Mouse (Mus musculus) ES-Bruce4 (cell line): ENCODE data around the gene 2310061I04Rik. TPM values are rescaled to one million over a fixed set of nuclear protein-coding genes. Genes with fewer than 3 reads are reported as not detected.
"Not testable (repeated sequence)": the region's sequence is repeated elsewhere in the genome, so short reads cannot be mapped to it uniquely, and the experiment has no call there.

Experiments
- H3K27ac ChIP-seq: 2 replicates; pipeline ENCODE4 v1.5.1; 2012; ENCODE audit warnings: low read length, inconsistent platforms; ENCODE audit not compliant: insufficient read depth
- H3K27me3 ChIP-seq: 2 replicates; pipeline ENCODE4 v1.6.1; 2012; ENCODE audit warnings: mild to moderate bottlenecking, low read length, inconsistent platforms; ENCODE audit not compliant: control insufficient read depth, poor library complexity, insufficient read depth, severe bottlenecking
- H3K36me3 ChIP-seq: 2 replicates; pipeline ENCODE4 v1.6.1; 2012; ENCODE audit warnings: inconsistent platforms, mild to moderate bottlenecking, low read length, moderate library complexity; ENCODE audit not compliant: control insufficient read depth, poor library complexity, insufficient read depth, severe bottlenecking
- H3K4me1 ChIP-seq: one replicate; pipeline ENCODE4 v1.8.1; 2011; ENCODE audit warnings: low read length; ENCODE audit not compliant: control insufficient read depth, insufficient read depth
- H3K4me3 ChIP-seq: 2 replicates; pipeline ENCODE4 v1.5.1; 2011; ENCODE audit warnings: low read depth, mild to moderate bottlenecking, low read length
- H3K9ac ChIP-seq: 2 replicates; pipeline ENCODE4 v1.6.1; 2012; ENCODE audit warnings: low read depth, mild to moderate bottlenecking, inconsistent platforms; ENCODE audit not compliant: poor library complexity, severe bottlenecking
- H3K9me3 ChIP-seq: replicated peaks from 2 replicates; pipeline ENCODE4 v1.6.1; 2012; ENCODE audit warnings: mild to moderate bottlenecking, low read length, inconsistent platforms; ENCODE audit not compliant: control insufficient read depth, poor library complexity, insufficient read depth, severe bottlenecking
- CTCF ChIP-seq: IDR thresholded peaks from one replicate; pipeline ENCODE4 v1.8.1; 2011; ENCODE audit warnings: low read depth, low read length
- EP300 ChIP-seq: IDR thresholded peaks from 2 replicates; pipeline ENCODE4 v1.6.1; 2011; ENCODE audit warnings: low read depth, low read length; ENCODE audit not compliant: insufficient read depth
- POLR2A ChIP-seq: IDR thresholded peaks from one replicate; pipeline ENCODE4 v1.8.1; 2011; ENCODE audit warnings: low read length; ENCODE audit not compliant: insufficient read depth
- polyA plus RNA-seq: library from polyadenylated mRNA; stranded (reverse); fragments of >200 nt; gene quantifications from 2 replicates; pipeline ENCODE4 v1.2.4, GENCODE M21; 2011; ENCODE audit warnings: low read depth; ENCODE audit not compliant: missing spikeins, insufficient read depth, insufficient read length

2310061I04Rik gene
- polyA plus RNA-seq: 58.1 and 58.9 TPM in 2 replicates

DNA sequence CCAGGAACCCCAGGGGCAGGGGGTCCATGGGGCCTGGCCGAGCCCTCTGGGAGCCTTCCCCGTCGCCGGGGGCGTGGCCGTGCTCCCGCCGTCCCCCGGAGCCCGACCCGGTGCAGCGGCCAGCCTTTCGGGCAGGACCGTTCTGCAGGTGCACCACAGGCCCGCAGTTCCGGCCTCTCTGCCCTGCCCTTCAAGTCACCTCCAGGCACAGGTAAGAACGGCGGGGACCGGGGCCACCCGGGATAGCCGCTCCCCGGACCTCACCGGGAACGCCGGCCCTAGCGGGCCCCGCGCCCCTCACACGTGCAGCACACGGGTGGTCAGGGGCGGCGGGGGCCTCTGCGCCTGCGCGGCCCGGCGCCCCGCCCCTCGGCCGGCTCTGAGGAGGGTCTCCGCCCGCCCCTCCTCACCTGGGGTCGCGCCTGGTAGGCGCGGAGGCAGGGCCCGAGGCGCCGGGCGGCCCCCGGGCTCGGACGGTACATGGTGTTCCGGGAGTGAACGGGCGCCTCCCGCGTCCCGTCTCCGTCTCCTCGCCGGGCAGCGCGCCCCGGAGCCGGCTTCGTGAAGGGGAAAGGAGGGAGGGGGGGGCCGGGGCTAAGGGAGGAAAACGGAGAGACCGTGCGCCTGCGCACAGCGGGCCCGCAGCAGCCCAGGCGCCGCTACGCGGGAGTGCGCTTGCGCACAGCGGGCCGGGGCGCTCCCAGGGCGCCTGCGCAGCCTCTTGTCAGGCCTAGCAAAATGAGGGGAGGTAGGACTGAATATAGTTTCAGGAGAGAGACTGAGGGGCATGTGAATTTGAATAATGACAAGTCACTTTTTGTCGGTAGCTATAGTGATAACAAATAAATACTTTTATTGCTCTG lies at the start of gene 2310061I04Rik:
Gene 2310061I04Rik (minus strand): TSS at position 651 of the 863 bp plus-strand sequence.
- H3K4me1 ChIP-seq: peaks cover 6% of the 10 kb centered on the region
- H3K4me3 ChIP-seq: peak within 1 kb of the TSS; percentile 98
- peaks cover 14% of the 10 kb centered on the region for H3K36me3 ChIP-seq
- H3K27me3 ChIP-seq: no peaks in the 10 kb centered on the region
- H3K27ac ChIP-seq: peak within 1 kb of the TSS; percentile 67
- H3K9ac ChIP-seq: peak within 1 kb of the TSS; percentile 92
- no peaks in the 10 kb centered on the region for H3K9me3 ChIP-seq
- TF ChIP-seq POLR2A (no peak), CTCF (no peak), EP300 (no peak)

DNA sequence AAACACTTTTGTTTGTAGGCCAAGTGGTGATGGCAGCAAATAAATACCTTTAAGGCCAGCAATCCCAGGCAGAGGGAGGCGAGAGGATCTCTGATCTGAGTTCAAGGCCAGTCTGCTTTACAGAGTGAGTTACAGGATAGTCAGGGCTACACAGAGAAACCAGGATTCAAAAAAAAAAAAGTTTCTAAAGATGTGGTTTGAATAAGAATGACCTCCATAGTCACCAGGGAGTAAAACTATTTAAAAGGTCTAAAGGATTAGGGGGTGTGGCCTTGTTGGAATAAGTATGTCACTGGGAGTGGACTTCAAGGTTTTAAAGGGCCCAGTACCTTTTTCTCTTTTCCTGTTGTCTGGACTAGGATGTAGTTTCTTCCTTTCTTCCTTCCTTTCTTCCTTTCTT lies 42.7 kb upstream of the 2310061I04Rik start:
- Histone ChIP-seq H3K27ac (peak overlapping the region; percentile 98), H3K27me3 (no peaks in the 10 kb centered on the region), H3K4me3 (peak overlapping the region; percentile 30), H3K36me3 (no peaks in the 10 kb centered on the region), H3K9me3 (0 out of 2 replicates have a peak, but pooled peaks cover 3% of the 10 kb centered on the region), H3K9ac (0 out of 2 replicates have a peak overlapping the region, but pooled peaks have one; percentile 23), H3K4me1 (peaks cover 3% of the 10 kb centered on the region)
- TF ChIP-seq POLR2A: no peak
- TF ChIP-seq CTCF: no peak
- no peak for TF ChIP-seq EP300

- peak overlapping the region; percentile 98 for H3K27ac ChIP-seq
- peak overlapping the region; percentile 13; the same call in 1 of the 2 replicates for H3K4me3 ChIP-seq
- no peaks in the 10 kb centered on the region for H3K36me3 ChIP-seq
- 0 out of 2 replicates have a peak, but pooled peaks cover 3% of the 10 kb centered on the region for H3K9me3 ChIP-seq
- H3K27me3 ChIP-seq: no peaks in the 10 kb centered on the region
- no peak for TF ChIP-seq CTCF
- peak; percentile 65; the same call in 1 of the 2 replicates for TF ChIP-seq EP300
- TF ChIP-seq POLR2A: no peak
- 0 out of 2 replicates have a peak overlapping the region, but pooled peaks have one; percentile 23 for H3K9ac ChIP-seq
- peaks cover 3% of the 10 kb centered on the region for H3K4me1 ChIP-seq
Observed at GRCm38 (mm10) chr17:35939108-35939507, 41.9 kb upstream of the 2310061I04Rik start.

DNA sequence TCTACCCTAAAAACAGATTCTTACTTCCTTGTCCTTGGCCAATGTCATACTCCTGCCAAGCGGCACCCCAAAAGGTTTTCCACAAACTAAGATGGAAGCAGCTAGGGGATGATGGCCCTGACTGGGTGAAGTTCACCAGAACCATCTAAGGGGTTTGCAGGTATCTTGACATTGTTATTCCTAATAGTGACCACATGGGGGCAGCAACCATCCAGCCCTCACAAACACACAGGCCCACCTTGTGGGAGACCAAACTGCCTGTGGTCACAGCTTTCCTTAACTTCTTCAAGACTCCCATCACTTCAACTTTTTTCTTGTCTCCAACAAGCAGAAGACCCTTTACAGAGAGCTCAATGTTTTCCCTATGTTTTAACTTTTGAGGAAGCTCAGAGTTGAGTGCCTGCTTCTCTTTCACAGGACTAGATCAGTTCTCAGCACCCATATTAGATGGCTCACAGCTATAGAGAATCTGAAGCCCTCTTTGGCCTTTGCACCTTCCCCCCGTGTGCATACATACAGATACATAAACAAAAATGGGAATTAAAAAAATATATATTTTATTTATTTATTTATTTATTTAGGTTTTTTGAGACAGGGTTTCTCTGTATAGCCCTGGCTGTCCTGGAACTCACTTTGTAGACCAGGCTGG lies 40.6 kb upstream of the 2310061I04Rik start:
- 0 out of 2 replicates have a peak, but pooled peaks cover 3% of the 10 kb centered on the region for H3K9me3 ChIP-seq
- no peaks in the 10 kb centered on the region for H3K27me3 ChIP-seq
- no peak overlapping the region for H3K27ac ChIP-seq
- no peaks in the 10 kb centered on the region for H3K36me3 ChIP-seq
- H3K4me1 ChIP-seq: peaks cover 3% of the 10 kb centered on the region
- no peak overlapping the region for H3K4me3 ChIP-seq
- no peak for TF ChIP-seq POLR2A
- TF ChIP-seq EP300: no peak
- peak; percentile 90 for TF ChIP-seq CTCF
- H3K9ac ChIP-seq: no peak overlapping the region

DNA sequence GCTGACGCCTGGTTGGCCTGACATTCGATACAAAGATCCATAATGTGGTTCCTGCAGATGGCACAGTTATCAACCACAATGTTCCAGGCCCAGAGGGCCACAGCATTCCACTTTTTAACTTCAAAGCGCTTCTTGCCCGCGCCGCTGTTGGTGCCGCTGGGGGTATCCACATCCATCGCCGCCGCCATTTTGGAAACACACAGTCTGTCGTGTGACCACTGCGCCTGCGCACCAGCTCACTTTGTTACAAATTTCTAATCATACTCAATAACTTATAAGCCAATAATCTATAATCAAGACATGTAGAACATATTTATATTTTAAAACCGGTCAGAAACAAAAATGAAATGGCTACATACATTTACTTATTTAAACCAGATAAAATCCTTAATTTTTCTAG lies 38.5 kb upstream of the 2310061I04Rik start:
- H3K27ac ChIP-seq: peak overlapping the region; percentile 80
- H3K4me3 ChIP-seq: peak overlapping the region; percentile 90
- not testable (repeated sequence) for H3K27me3 ChIP-seq, H3K4me1 ChIP-seq, H3K36me3 ChIP-seq, H3K9me3 ChIP-seq
- H3K9ac ChIP-seq: peak overlapping the region; percentile 67

GRCm38 (mm10) chr17:35932608-35933007 lies 35.4 kb upstream of the 2310061I04Rik start:
- H3K27me3 ChIP-seq: no peaks in the 10 kb centered on the region
- no peak overlapping the region for H3K9ac ChIP-seq
- TF ChIP-seq CTCF (no peak), EP300 (no peak), POLR2A (no peak)
- H3K27ac ChIP-seq: no peak overlapping the region
- no peaks in the 10 kb centered on the region for H3K9me3 ChIP-seq
- peaks cover 26% of the 10 kb centered on the region for H3K36me3 ChIP-seq
- peaks cover 1% of the 10 kb centered on the region for H3K4me1 ChIP-seq
- no peak overlapping the region for H3K4me3 ChIP-seq
